Mouse (Mus musculus): ENCODE data around the gene Zfp335. TPM values are rescaled to one million over a fixed set of nuclear protein-coding genes. Genes with fewer than 3 reads are reported as not detected.

Zfp335 gene
- polyA plus RNA-seq (2014; fragmentation: Illumina TruSeq; extraction: RNeasy Lipid Tissue Mini Kit (QIAGEN cat#74804); ENCODE audit: low read depth, low replicate concordance): 0.19 TPM

GRCm38 (mm10) chr2:164911086-164912048 lies at the start of gene Zfp335:
Zfp335 (minus strand) TSS chr2:164911757.

DNA sequence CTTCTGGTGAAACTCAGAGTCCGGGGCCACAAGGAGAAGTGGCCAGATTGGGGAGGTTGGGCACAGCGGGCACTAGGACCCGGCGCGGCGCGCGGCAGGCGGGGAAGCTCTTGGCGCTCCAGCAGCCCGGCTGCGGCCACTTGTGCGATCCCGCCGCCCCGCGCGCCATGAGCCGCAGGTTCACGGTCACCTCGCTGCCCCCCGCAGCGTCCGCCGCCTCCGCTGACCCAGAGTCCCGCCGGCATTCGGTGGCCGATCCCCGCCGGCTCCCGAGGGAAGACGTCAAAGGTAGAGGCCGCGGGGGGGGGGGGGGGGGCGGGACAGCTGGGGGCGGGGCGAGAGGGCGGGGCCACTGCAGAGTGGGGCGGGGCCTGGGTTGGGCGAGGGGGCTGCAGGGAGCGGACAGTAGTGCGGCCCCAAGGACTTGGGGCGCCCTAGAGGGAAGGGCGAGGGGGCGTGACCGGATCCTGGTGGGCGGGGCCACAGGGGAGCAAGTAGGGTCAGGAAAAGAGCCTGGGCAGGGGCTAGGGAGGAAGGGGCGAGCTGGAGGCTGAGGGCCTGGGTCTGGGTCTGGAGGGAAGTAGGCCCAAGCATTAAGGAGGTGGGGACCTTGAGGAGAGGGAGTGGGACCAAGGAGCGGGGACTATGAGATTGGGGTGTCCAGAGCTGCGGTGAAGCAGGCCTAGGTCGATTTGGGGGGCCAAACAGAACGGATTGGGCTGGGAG lies 49.3 kb upstream of the Zfp335 start, which contains the start of gene Slc12a5:
TSS of gene Slc12a5 (plus strand) at position 87 of the 726 bp plus-strand sequence.

DNA sequence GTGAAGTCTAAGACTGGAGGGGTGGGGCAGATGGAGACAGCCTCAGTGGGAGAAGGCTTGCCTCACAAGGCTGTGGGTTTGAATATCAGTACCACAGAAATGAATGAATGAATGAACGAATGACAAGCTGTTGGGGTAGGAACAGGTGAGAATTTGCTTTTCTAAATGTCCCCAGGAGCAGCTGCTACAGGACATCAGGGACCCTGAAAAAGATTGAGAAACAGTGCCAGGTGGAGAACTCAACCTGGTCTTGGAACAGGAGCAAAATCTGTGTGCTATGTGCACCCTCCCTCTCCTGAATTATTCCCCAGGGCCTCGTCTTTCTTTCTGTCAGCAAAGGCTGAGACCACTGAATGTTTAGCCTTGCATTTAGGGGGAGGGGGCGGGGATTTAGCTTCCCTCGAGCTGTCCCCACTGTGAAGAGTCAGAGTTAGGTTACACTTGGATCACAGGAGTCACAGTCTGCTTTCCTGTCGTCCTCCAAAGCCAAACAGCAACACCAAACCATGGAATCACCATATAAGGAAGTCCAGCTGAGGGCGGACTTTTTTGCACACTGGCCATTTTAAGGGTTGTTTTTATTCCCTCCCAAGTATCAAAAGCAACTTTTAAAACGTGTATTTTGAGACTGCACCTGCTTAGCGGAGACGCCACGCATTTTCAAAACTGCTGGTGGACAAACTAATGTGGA lies 28.7 kb upstream of the Zfp335 start, which contains the start of gene Mmp9:
TSS of gene Mmp9 (plus strand) at position 641 of the 691 bp plus-strand sequence.

DNA sequence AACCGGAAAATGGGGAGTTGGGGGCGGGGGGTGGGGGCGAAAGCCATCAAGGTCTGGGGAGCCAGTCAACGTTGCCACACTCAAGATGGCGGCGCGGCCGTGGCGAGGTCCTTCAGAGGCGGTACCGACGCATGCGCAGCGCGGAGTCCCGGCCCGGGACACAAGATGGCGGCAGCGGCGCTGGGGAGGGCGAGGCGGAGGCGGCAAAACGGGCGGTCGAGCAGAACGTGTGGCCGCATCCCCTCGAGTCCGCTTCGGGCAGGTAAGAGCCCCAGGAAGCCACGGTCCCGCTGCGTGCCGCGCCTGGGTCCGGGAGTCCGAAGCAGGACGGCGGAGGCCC lies 32.4 kb downstream of the Zfp335 start, which contains the start of gene Pcif1:
TSS of gene Pcif1 (plus strand) at position 77 of the 340 bp plus-strand sequence.

GRCm38 (mm10) chr2:164857101-164857821 lies 54.3 kb downstream of the Zfp335 start, which contains the start of gene Pltp:
Pltp (minus strand) TSS chr2:164857711.

Other genes with a start within 250 kb of the Zfp335 start
- not detected for gene Wfdc11, start 237.7 kb downstream of the Zfp335 start, polyA plus RNA-seq (2014; fragmentation: Illumina TruSeq; extraction: RNeasy Lipid Tissue Mini Kit (QIAGEN cat#74804); ENCODE audit: low read depth, low replicate concordance)
- gene Wfdc13, start 226.7 kb downstream of the Zfp335 start, polyA plus RNA-seq (2014; fragmentation: Illumina TruSeq; extraction: RNeasy Lipid Tissue Mini Kit (QIAGEN cat#74804); ENCODE audit: low read depth, low replicate concordance): 0.57 TPM
- not detected for gene Spint4, start 213.3 kb downstream of the Zfp335 start, polyA plus RNA-seq (2014; fragmentation: Illumina TruSeq; extraction: RNeasy Lipid Tissue Mini Kit (QIAGEN cat#74804); ENCODE audit: low read depth, low replicate concordance)
- not detected for gene Spint5, start 196.5 kb downstream of the Zfp335 start, polyA plus RNA-seq (2014; fragmentation: Illumina TruSeq; extraction: RNeasy Lipid Tissue Mini Kit (QIAGEN cat#74804); ENCODE audit: low read depth, low replicate concordance)
- gene Wfdc3, start 165.8 kb downstream of the Zfp335 start, polyA plus RNA-seq (2014; fragmentation: Illumina TruSeq; extraction: RNeasy Lipid Tissue Mini Kit (QIAGEN cat#74804); ENCODE audit: low read depth, low replicate concordance): 0.82 TPM
- gene Dnttip1, start 165.8 kb downstream of the Zfp335 start, polyA plus RNA-seq (2014; fragmentation: Illumina TruSeq; extraction: RNeasy Lipid Tissue Mini Kit (QIAGEN cat#74804); ENCODE audit: low read depth, low replicate concordance): 3.6 TPM
- gene Ube2c, start 141.9 kb downstream of the Zfp335 start, polyA plus RNA-seq (2014; fragmentation: Illumina TruSeq; extraction: RNeasy Lipid Tissue Mini Kit (QIAGEN cat#74804); ENCODE audit: low read depth, low replicate concordance): 7.9 TPM
- not detected for gene Tnnc2, start 131.8 kb downstream of the Zfp335 start, polyA plus RNA-seq (2014; fragmentation: Illumina TruSeq; extraction: RNeasy Lipid Tissue Mini Kit (QIAGEN cat#74804); ENCODE audit: low read depth, low replicate concordance)
- gene Snx21, start 125.9 kb downstream of the Zfp335 start, polyA plus RNA-seq (2014; fragmentation: Illumina TruSeq; extraction: RNeasy Lipid Tissue Mini Kit (QIAGEN cat#74804); ENCODE audit: low read depth, low replicate concordance): 3.5 TPM
- gene Acot8, start 106.9 kb downstream of the Zfp335 start, polyA plus RNA-seq (2014; fragmentation: Illumina TruSeq; extraction: RNeasy Lipid Tissue Mini Kit (QIAGEN cat#74804); ENCODE audit: low read depth, low replicate concordance): 4.1 TPM
- 2.7 TPM for gene Zswim3, start 106.7 kb downstream of the Zfp335 start, polyA plus RNA-seq (2014; fragmentation: Illumina TruSeq; extraction: RNeasy Lipid Tissue Mini Kit (QIAGEN cat#74804); ENCODE audit: low read depth, low replicate concordance)
- gene Zswim1, start 89.1 kb downstream of the Zfp335 start, polyA plus RNA-seq (2014; fragmentation: Illumina TruSeq; extraction: RNeasy Lipid Tissue Mini Kit (QIAGEN cat#74804); ENCODE audit: low read depth, low replicate concordance): 1.4 TPM
- gene Spata25, start 83.2 kb downstream of the Zfp335 start, polyA plus RNA-seq (2014; fragmentation: Illumina TruSeq; extraction: RNeasy Lipid Tissue Mini Kit (QIAGEN cat#74804); ENCODE audit: low read depth, low replicate concordance): not detected
- gene Ctsa, start 78.9 kb downstream of the Zfp335 start, polyA plus RNA-seq (2014; fragmentation: Illumina TruSeq; extraction: RNeasy Lipid Tissue Mini Kit (QIAGEN cat#74804); ENCODE audit: low read depth, low replicate concordance): 43.1 TPM
- gene Neurl2, start 78.3 kb downstream of the Zfp335 start, polyA plus RNA-seq (2014; fragmentation: Illumina TruSeq; extraction: RNeasy Lipid Tissue Mini Kit (QIAGEN cat#74804); ENCODE audit: low read depth, low replicate concordance): not detected
- gene Pltp, start 54.0 kb downstream of the Zfp335 start, polyA plus RNA-seq (2014; fragmentation: Illumina TruSeq; extraction: RNeasy Lipid Tissue Mini Kit (QIAGEN cat#74804); ENCODE audit: low read depth, low replicate concordance): 1.9 TPM
- gene Pcif1, start 32.5 kb downstream of the Zfp335 start, polyA plus RNA-seq (2014; fragmentation: Illumina TruSeq; extraction: RNeasy Lipid Tissue Mini Kit (QIAGEN cat#74804); ENCODE audit: low read depth, low replicate concordance): 3.1 TPM
- gene Mmp9, start 29.0 kb upstream of the Zfp335 start, polyA plus RNA-seq (2014; fragmentation: Illumina TruSeq; extraction: RNeasy Lipid Tissue Mini Kit (QIAGEN cat#74804); ENCODE audit: low read depth, low replicate concordance): 1.8 TPM
- gene Slc12a5, start 49.0 kb upstream of the Zfp335 start, polyA plus RNA-seq (2014; fragmentation: Illumina TruSeq; extraction: RNeasy Lipid Tissue Mini Kit (QIAGEN cat#74804); ENCODE audit: low read depth, low replicate concordance): 0.38 TPM
- 13.0 TPM for gene Ncoa5, start 123.1 kb upstream of the Zfp335 start, polyA plus RNA-seq (2014; fragmentation: Illumina TruSeq; extraction: RNeasy Lipid Tissue Mini Kit (QIAGEN cat#74804); ENCODE audit: low read depth, low replicate concordance)
- 0.88 TPM for gene Cd40, start 143.9 kb upstream of the Zfp335 start, polyA plus RNA-seq (2014; fragmentation: Illumina TruSeq; extraction: RNeasy Lipid Tissue Mini Kit (QIAGEN cat#74804); ENCODE audit: low read depth, low replicate concordance)
- gene 1700025C18Rik, start 179.0 kb upstream of the Zfp335 start, polyA plus RNA-seq (2014; fragmentation: Illumina TruSeq; extraction: RNeasy Lipid Tissue Mini Kit (QIAGEN cat#74804); ENCODE audit: low read depth, low replicate concordance): not detected

All from sigmoid colon, adult 10 weeks (tissue).